Mouse (Mus musculus) spleen, adult 2 months (tissue): ENCODE results near the gene Kifc1.
"Not testable (repeated sequence)": the region's sequence is repeated elsewhere in the genome, so short reads cannot be mapped to it uniquely, and the experiment has no call there.

ENCODE experiments used
- CTCF ChIP-seq: fragments of 200-500 bp; IDR thresholded peaks from 2 replicates; pipeline ENCODE4 v1.5.1; 2011; ENCODE audit warnings: mild to moderate bottlenecking, inconsistent platforms; ENCODE audit not compliant: insufficient read depth, insufficient read length, insufficient replicate concordance; ENCODE audit errors: extremely low read depth
- POLR2A ChIP-seq: fragments of 200-500 bp; IDR thresholded peaks from 2 replicates; pipeline ENCODE4 v1.6.1; 2011; ENCODE audit warnings: low read depth, low read length, inconsistent platforms

DNA sequence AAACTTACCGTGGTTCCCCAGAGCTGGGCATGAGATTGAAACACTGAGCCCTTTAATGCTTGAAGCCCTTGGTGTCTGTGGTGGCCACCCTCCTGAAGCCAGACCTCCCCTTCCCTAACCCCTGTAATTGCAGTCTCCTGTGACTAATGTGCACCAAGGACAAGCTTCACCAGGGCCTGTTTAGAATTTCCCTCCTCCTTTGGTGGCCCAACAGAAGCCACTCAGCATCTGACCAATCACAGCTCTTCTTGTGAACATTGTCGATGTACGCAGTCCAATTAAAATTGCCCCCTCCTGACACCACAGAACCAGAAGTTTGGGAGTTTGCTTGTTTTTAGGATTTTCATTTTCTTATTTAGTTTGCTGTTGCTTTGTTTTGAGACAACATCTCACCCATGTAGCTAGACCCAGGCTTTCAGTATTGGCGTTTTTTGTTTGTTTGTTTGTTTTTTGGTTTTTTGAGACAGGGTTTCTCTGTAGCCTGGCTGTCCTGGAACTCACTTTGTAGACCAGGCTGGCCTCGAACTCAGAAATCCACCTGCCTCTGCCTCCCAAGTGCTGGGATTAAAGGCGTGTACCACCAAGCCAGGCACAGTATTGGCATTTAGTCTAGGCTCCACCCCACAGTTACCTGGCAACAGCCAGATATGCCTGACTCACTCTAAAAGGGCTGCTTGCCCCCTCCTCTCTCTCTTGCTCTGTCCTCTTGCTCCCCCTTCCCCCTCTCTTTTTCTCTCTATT lies 13.6 kb upstream of the Kifc1 start:
- not testable (repeated sequence) for TF ChIP-seq POLR2A, CTCF
